Comparison of ENCODE assay signal across 19 mouse cellular contexts in the genomic region with DNA sequence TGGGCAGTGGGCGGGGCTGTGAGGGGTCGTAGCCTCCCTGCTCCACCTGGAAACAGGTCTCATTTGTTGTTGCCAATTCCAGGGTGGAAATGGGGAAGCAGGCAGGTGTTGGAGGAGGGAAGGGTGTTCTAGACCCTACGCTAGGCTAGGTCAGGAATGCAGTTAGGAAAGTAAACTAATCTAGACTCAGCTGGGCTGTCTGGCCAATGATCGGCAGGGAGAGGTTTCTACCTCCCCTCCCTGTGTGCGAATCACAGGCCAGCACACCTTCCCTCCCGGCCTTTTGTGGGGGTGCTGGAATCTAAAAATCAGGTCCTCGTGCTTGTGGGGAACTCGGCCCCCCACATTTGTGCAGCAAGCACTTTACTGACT. TPM values are rescaled to one million over a fixed set of nuclear protein-coding genes. Genes with fewer than 3 reads are reported as not detected.
A peak's percentile ranks its signal among the peaks of the same experiment; 100 is the strongest.
DNase-seq lines count a peak whose midpoint lies in the region; ATAC-seq and TF ChIP-seq lines count a peak whose summit lies in the region.
"Had no signal": no experiment of that assay in that cellular context is flagged by ENCODE, and none has a peak within 500 bp of the region (broad histone marks: within the 10 kb centered on the region; RNA-seq: fewer than 3 reads in every experiment).

No protein-coding gene starts in this region.

- no peak for ATAC-seq in forebrain, embryonic 16.5 days
- ATAC-seq in kidney, embryonic 16.5 days (ENCODE audit: low FRiP score, low TSS enrichment), result 0 out of 2 replicates have a peak, but pooled peaks have one; percentile 2
- 0 out of 2 replicates have a peak, but pooled peaks have one; percentile 14 for ATAC-seq in stomach, embryonic 14.5 days (ENCODE audit: insufficient number of reproducible peaks, insufficient read depth, low FRiP score, low read depth)
- ATAC-seq: CD4-positive, CD25-positive, alpha-beta regulatory T cell, adult 4 months; forebrain, embryonic 13.5 days; midbrain, embryonic 13.5 days had no signal

- no peak overlapping the region for H3K9ac ChIP-seq in forebrain, embryonic 16.5 days (replicated peaks; ENCODE audit: low read depth, low read length)
- H3K9ac ChIP-seq in kidney, embryonic 16.5 days (replicated peaks; ENCODE audit: low read length), result no peak overlapping the region
- H3K9ac ChIP-seq in ES-Bruce4 (ENCODE audit: low read depth, poor library complexity, severe bottlenecking), result no peak overlapping the region
- no peak overlapping the region for H3K9ac ChIP-seq in stomach, embryonic 14.5 days (replicated peaks; ENCODE audit: low read depth, low read length)
- H3K9ac ChIP-seq: forebrain, embryonic 13.5 days; hindbrain, embryonic 15.5 days; limb, embryonic 15.5 days; liver, embryonic 15.5 days; midbrain, embryonic 13.5 days; neural tube, embryonic 12.5 days had no signal

- WGBS in forebrain, embryonic 10.5 days, result 71% methylated on average over 8 of the region's 8 CpGs
- 72% methylated on average over 8 of the region's 8 CpGs for WGBS in forebrain, embryonic 16.5 days
- WGBS in kidney, embryonic 16.5 days, result 53% methylated on average over 8 of the region's 8 CpGs
- 40% methylated on average over 8 of the region's 8 CpGs for WGBS in stomach, embryonic 14.5 days

- 0 out of 2 replicates have a peak, but pooled peaks have one; percentile 39 for TF ChIP-seq EP300 in ES-Bruce4 (IDR thresholded peaks at IDR 0.05; ENCODE audit: insufficient read depth, low read depth, low read length)

- peaks cover 13% of the 10 kb centered on the region for H3K4me1 ChIP-seq in forebrain, embryonic 10.5 days
- no peaks in the 10 kb centered on the region; the same call in 1 of the 2 replicates for H3K4me1 ChIP-seq in forebrain, embryonic 16.5 days (replicated peaks; ENCODE audit: control insufficient read depth, insufficient read depth, low read length)
- peaks cover 4% of the 10 kb centered on the region; the same call in 1 of the 2 replicates for H3K4me1 ChIP-seq in kidney, embryonic 16.5 days (ENCODE audit: insufficient read depth, low read length)
- peaks cover 3% of the 10 kb centered on the region for H3K4me1 ChIP-seq in ES-Bruce4 (ENCODE audit: control insufficient read depth, insufficient read depth, low read length)
- peaks cover 10% of the 10 kb centered on the region for H3K4me1 ChIP-seq in stomach, embryonic 14.5 days (ENCODE audit: control insufficient read depth, insufficient read depth, low read length)
- H3K4me1 ChIP-seq: hindbrain, embryonic 15.5 days had no signal

- intact Hi-C loops in left cerebral cortex, postnatal 25 days (cut with DNase I), result no loop called here

- 0 out of 2 replicates have a peak overlapping the region, but pooled peaks have one; percentile 22 for H3K27ac ChIP-seq in forebrain, embryonic 10.5 days
- no peak overlapping the region for H3K27ac ChIP-seq in forebrain, embryonic 16.5 days (ENCODE audit: low read length)
- no peak overlapping the region for H3K27ac ChIP-seq in kidney, embryonic 16.5 days (ENCODE audit: low read length)
- no peak overlapping the region for H3K27ac ChIP-seq in ES-Bruce4 (ENCODE audit: insufficient read depth, low read length)
- H3K27ac ChIP-seq in stomach, embryonic 14.5 days (ENCODE audit: low read length), result no peak overlapping the region
- H3K27ac ChIP-seq: forebrain, embryonic 13.5 days; hindbrain, embryonic 15.5 days; limb, embryonic 15.5 days; liver, embryonic 15.5 days; midbrain, embryonic 13.5 days; neural tube, embryonic 12.5 days had no signal

- no peak overlapping the region for H3K4me3 ChIP-seq in forebrain, embryonic 10.5 days
- no peak overlapping the region for H3K4me3 ChIP-seq in forebrain, embryonic 16.5 days (replicated peaks; ENCODE audit: low read length)
- no peak overlapping the region for H3K4me3 ChIP-seq in kidney, embryonic 16.5 days (ENCODE audit: low read length)
- no peak overlapping the region; the same call in 1 of the 2 replicates for H3K4me3 ChIP-seq in ES-Bruce4 (ENCODE audit: low read depth, low read length)
- no peak overlapping the region for H3K4me3 ChIP-seq in stomach, embryonic 14.5 days (ENCODE audit: low read depth, low read length)
- H3K4me3 ChIP-seq: forebrain, embryonic 13.5 days; hindbrain, embryonic 15.5 days; limb, embryonic 15.5 days; liver, embryonic 15.5 days; midbrain, embryonic 13.5 days; neural tube, embryonic 12.5 days had no signal

- no peak overlapping the region for H3K4me2 ChIP-seq in forebrain, embryonic 16.5 days (ENCODE audit: low read length)
- no peak overlapping the region for H3K4me2 ChIP-seq in kidney, embryonic 16.5 days (replicated peaks; ENCODE audit: low read depth, low read length)
- no peak overlapping the region for H3K4me2 ChIP-seq in stomach, embryonic 14.5 days (replicated peaks; ENCODE audit: low read depth, low read length)
- H3K4me2 ChIP-seq: forebrain, embryonic 13.5 days; hindbrain, embryonic 15.5 days; limb, embryonic 15.5 days; liver, embryonic 15.5 days; midbrain, embryonic 13.5 days; neural tube, embryonic 12.5 days had no signal

- H3K36me3 ChIP-seq in forebrain, embryonic 10.5 days (replicated peaks), result no peaks in the 10 kb centered on the region
- H3K36me3 ChIP-seq in forebrain, embryonic 16.5 days (ENCODE audit: control insufficient read depth, insufficient read depth), result no peaks in the 10 kb centered on the region
- no peaks in the 10 kb centered on the region for H3K36me3 ChIP-seq in kidney, embryonic 16.5 days (ENCODE audit: insufficient read depth, low read length)
- H3K36me3 ChIP-seq in ES-Bruce4 (ENCODE audit: control insufficient read depth, insufficient read depth, low read length, poor library complexity, severe bottlenecking), result no peaks in the 10 kb centered on the region
- no peaks in the 10 kb centered on the region for H3K36me3 ChIP-seq in stomach, embryonic 14.5 days (ENCODE audit: control insufficient read depth, insufficient read depth, low read length)
- H3K36me3 ChIP-seq: hindbrain, embryonic 15.5 days; limb, embryonic 15.5 days; liver, embryonic 15.5 days; midbrain, embryonic 13.5 days; neural tube, embryonic 12.5 days had no signal

- H3K9me3 ChIP-seq in forebrain, embryonic 10.5 days, result no peaks in the 10 kb centered on the region
- H3K9me3 ChIP-seq in forebrain, embryonic 16.5 days (ENCODE audit: control insufficient read depth, low read length), result no peaks in the 10 kb centered on the region; the same call in 1 of the 2 replicates
- 0 out of 2 replicates have a peak, but pooled peaks cover 6% of the 10 kb centered on the region for H3K9me3 ChIP-seq in kidney, embryonic 16.5 days (ENCODE audit: low read length)
- H3K9me3 ChIP-seq in ES-Bruce4 (replicated peaks; ENCODE audit: control insufficient read depth, insufficient read depth, low read length, poor library complexity, severe bottlenecking), result no peaks in the 10 kb centered on the region
- no peaks in the 10 kb centered on the region for H3K9me3 ChIP-seq in stomach, embryonic 14.5 days (ENCODE audit: control insufficient read depth, low read depth, low read length)
- H3K9me3 ChIP-seq: limb, embryonic 15.5 days; liver, embryonic 15.5 days; midbrain, embryonic 13.5 days; neural tube, embryonic 12.5 days had no signal

- TF ChIP-seq CTCF in ES-Bruce4 (IDR thresholded peaks at IDR 0.05; ENCODE audit: low read depth, low read length), result no peak

- H3K27me3 ChIP-seq in forebrain, embryonic 10.5 days (ENCODE audit: poor library complexity, severe bottlenecking), result no peaks in the 10 kb centered on the region
- no peaks in the 10 kb centered on the region for H3K27me3 ChIP-seq in forebrain, embryonic 16.5 days (replicated peaks; ENCODE audit: control insufficient read depth, insufficient read depth, low read length)
- H3K27me3 ChIP-seq in kidney, embryonic 16.5 days (ENCODE audit: insufficient read depth, low read length), result no peaks in the 10 kb centered on the region
- no peaks in the 10 kb centered on the region for H3K27me3 ChIP-seq in ES-Bruce4 (ENCODE audit: control insufficient read depth, insufficient read depth, low read length, poor library complexity, severe bottlenecking)
- no peaks in the 10 kb centered on the region for H3K27me3 ChIP-seq in stomach, embryonic 14.5 days (ENCODE audit: control insufficient read depth, insufficient read depth, low read length)
- H3K27me3 ChIP-seq: forebrain, embryonic 13.5 days; hindbrain, embryonic 15.5 days; limb, embryonic 15.5 days; liver, embryonic 15.5 days; midbrain, embryonic 13.5 days; neural tube, embryonic 12.5 days had no signal

- no peak for DNase-seq in forebrain, embryonic 10.5 days (ENCODE audit: extremely low spot score, low spot score)
- no peak for DNase-seq in kidney, adult 11 months
- DNase-seq in gastrocnemius, postnatal 4 days (ENCODE audit: low spot score in 2 of 2), result no peak
- DNase-seq in left cerebral cortex, postnatal 25 days (ENCODE audit: low spot score in 2 of 2), result no peak
- DNase-seq: cerebellum, adult 18-20 months; cerebellum, postnatal 36 days; gastrocnemius, postnatal 14 days; thymus, postnatal 25 days had no signal

- TF ChIP-seq POLR2A in ES-Bruce4 (IDR thresholded peaks at IDR 0.05; ENCODE audit: insufficient read depth, low read length), result no peak

RNA-seq across cellular contexts. Expression of a gene that starts 31.8 kb away (rescaled TPM):
- 0.53 and 0.86 TPM in 2 replicates for polyA plus RNA-seq in forebrain, embryonic 10.5 days (2016; fragmentation: Nextera tagmentation; extraction: Ambion mirVana)
- polyA plus RNA-seq in forebrain, embryonic 16.5 days (2015; fragmentation: Nextera tagmentation; extraction: Ambion mirVana), result 2.1 and 2.2 TPM in 2 replicates
- 18.3 and 20.4 TPM in 2 replicates for polyA plus RNA-seq in kidney, embryonic 16.5 days (2015; fragmentation: Nextera tagmentation; extraction: Ambion mirVana)
- 0.76 and 0.91 TPM in 2 replicates for polyA plus RNA-seq in ES-Bruce4 (2011; ENCODE audit: insufficient read depth, insufficient read length, low read depth, missing spikeins)
- 7.5 and 8.4 TPM in 2 replicates for polyA plus RNA-seq in stomach, embryonic 14.5 days (2014; fragmentation: Nextera tagmentation; extraction: Ambion mirVana)
- total RNA-seq in gastrocnemius, postnatal 4 days (2021), result 1 to 10 TPM in 1 of 2 experiments, under 1 TPM in 1; 0.80 to 1.4 TPM
- total RNA-seq in left cerebral cortex, postnatal 25 days (2021), result 1 to 10 TPM; 1.3 to 1.6 TPM
- polyA plus RNA-seq: CD4-positive, CD25-positive, alpha-beta regulatory T cell, adult 4 months had no signal
